Mouse (Mus musculus): ENCODE results near the gene Ubb.
"Not testable (repeated sequence)": the region's sequence is repeated elsewhere in the genome, so short reads cannot be mapped to it uniquely, and the experiment has no call there.

DNA sequence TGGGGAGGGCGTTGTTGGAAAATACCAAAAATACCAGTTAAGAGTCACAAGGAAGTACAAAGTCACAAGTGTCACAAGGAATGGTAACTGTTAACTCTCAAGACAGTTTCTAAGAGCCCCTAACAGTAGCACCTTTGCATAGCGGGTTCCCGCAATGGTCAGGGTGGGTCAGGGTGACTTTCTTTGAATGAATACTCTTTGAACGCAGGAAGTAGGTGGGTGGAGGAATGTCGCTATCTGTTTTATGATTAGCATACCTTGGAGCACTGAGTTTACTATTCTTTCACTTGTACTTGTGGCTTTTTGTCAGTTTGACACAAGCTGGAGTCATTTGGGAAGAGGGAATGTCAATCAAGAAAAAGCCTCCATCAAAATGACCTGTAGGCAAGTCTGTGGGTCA is 42.2 kb upstream of the Ubb start:
- not testable (repeated sequence) for TF ChIP-seq CTCF (IDR thresholded peaks at IDR 0.05; ENCODE audit: insufficient read depth, low read length); POLR2A (IDR thresholded peaks at IDR 0.05; ENCODE audit: borderline replicate concordance, extremely low read depth, low read depth, low read length)
